Mouse (Mus musculus) myocyte (in vitro differentiated cells): ENCODE data around the gene Rpia. TPM values are rescaled to one million over a fixed set of nuclear protein-coding genes. Genes with fewer than 3 reads are reported as not detected.

Experiments
- H3K27me3 ChIP-seq: one replicate; pipeline ENCODE4 v1.6.1; 2011; ENCODE audit not compliant: control insufficient read depth, insufficient read depth, insufficient read length
- H3K36me3 ChIP-seq: one replicate; pipeline ENCODE4 v1.6.1; 2011; ENCODE audit not compliant: control insufficient read depth, insufficient read depth
- H3K4me2 ChIP-seq: one replicate; pipeline ENCODE4 v1.6.1; 2011; ENCODE audit warnings: low read depth, control low read depth
- H3K4me3 ChIP-seq: one replicate; pipeline ENCODE4 v1.5.1; 2011; ENCODE audit warnings: mild to moderate bottlenecking, control low read depth, moderate library complexity
- H3K79me2 ChIP-seq: one replicate; pipeline ENCODE4 v1.6.1; 2011; ENCODE audit not compliant: control insufficient read depth, insufficient read depth
- H3ac ChIP-seq: one replicate; pipeline ENCODE4 v1.6.1; 2011; ENCODE audit not compliant: control insufficient read depth, insufficient read length
- CEBPB ChIP-seq: IDR thresholded peaks from 2 replicates; pipeline ENCODE4 v1.6.1; 2011; ENCODE audit warnings: mild to moderate bottlenecking, moderate library complexity; ENCODE audit not compliant: poor library complexity, insufficient read depth, severe bottlenecking
- E2F4 ChIP-seq: IDR thresholded peaks from one replicate; pipeline ENCODE4 v1.6.1; 2011; ENCODE audit warnings: mild to moderate bottlenecking, control low read depth, moderate library complexity; ENCODE audit not compliant: insufficient read depth
- MAX ChIP-seq: IDR thresholded peaks from one replicate; pipeline ENCODE4 v1.6.1; 2011; ENCODE audit warnings: low read depth, mild to moderate bottlenecking, control low read depth
- MYOD1 ChIP-seq, 3 experiments: IDR thresholded peaks; one replicate each; pipeline ENCODE4 v1.6.1; 2011; ENCODE audit warnings: control low read depth in 2 of 3, low read depth in 2 of 3, mild to moderate bottlenecking in 2 of 3, moderate library complexity in 1 of 3; ENCODE audit not compliant: insufficient read length in 2 of 3, control insufficient read depth in 1 of 3
- MYOG ChIP-seq, 3 experiments: IDR thresholded peaks; one replicate each; pipeline ENCODE4 v1.6.1; 2011; ENCODE audit warnings: control low read depth in 2 of 3, low read depth in 2 of 3, mild to moderate bottlenecking in 2 of 3; ENCODE audit not compliant: insufficient read length in 2 of 3, control insufficient read depth in 1 of 3, insufficient read depth in 1 of 3
- POLR2A ChIP-seq: IDR thresholded peaks from one replicate; pipeline ENCODE4 v1.6.1; 2011; ENCODE audit warnings: low read depth, mild to moderate bottlenecking, control low read depth, moderate library complexity; ENCODE audit not compliant: insufficient read length
- POLR2AphosphoS2 ChIP-seq: IDR thresholded peaks from one replicate; pipeline ENCODE4 v1.6.1; 2011; ENCODE audit warnings: low read depth, control low read depth; ENCODE audit not compliant: insufficient read length
- REST ChIP-seq: IDR thresholded peaks from one replicate; pipeline ENCODE4 v1.6.1; 2011; ENCODE audit warnings: mild to moderate bottlenecking, control low read depth, moderate library complexity; ENCODE audit not compliant: insufficient read depth, insufficient read length
- SRF ChIP-seq: IDR thresholded peaks from one replicate; pipeline ENCODE4 v1.6.1; 2011; ENCODE audit warnings: low read depth; ENCODE audit not compliant: control insufficient read depth, insufficient read length
- TCF12 ChIP-seq: IDR thresholded peaks from one replicate; pipeline ENCODE4 v1.6.1; 2011; ENCODE audit warnings: mild to moderate bottlenecking, control low read depth; ENCODE audit not compliant: poor library complexity, insufficient read depth, severe bottlenecking
- TCF3 ChIP-seq: IDR thresholded peaks from one replicate; pipeline ENCODE4 v1.6.1; 2011; ENCODE audit warnings: low read depth, control low read depth; ENCODE audit not compliant: insufficient read length
- USF1 ChIP-seq: IDR thresholded peaks from one replicate; pipeline ENCODE4 v1.6.1; 2011; ENCODE audit warnings: low read depth, mild to moderate bottlenecking, control low read depth, moderate library complexity
- polyA plus RNA-seq: library from polyadenylated mRNA; unstranded; fragments of >200 nt; fragmentation: generic; extraction: Trizol; gene quantifications from one replicate; pipeline ENCODE4 v1.2.1, GENCODE M21; 2012; ENCODE audit warnings: missing spikeins

Gene Rpia
- polyA plus RNA-seq, 1 experiment, result 11.6 TPM

DNA sequence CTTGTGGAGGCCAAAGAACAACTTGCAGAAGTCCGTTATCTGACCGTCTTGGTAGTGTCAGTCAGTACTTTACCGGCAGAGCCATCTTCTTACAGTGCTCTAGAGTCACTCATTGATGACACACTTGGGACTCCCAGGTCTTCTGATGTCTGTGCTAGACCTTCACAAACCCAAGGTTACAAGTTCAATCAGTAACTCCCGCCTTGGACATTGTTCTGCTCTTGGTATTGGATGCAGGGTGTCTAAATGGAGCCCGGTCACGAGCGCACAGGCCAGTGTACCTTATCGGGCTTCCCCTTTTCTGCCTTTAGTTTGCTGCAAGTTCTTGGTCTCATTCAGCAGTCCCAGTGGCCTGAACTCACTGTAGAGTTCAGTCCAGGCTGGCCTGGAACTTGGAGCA lies 612 bp upstream of the Rpia start:
- H3K27me3 ChIP-seq, result no peaks in the 10 kb centered on the region
- H3K36me3 ChIP-seq, result no peaks in the 10 kb centered on the region
- H3K4me2 ChIP-seq, result peak overlapping the region; percentile 88
- no peak for TF ChIP-seq TCF3
- no peak for TF ChIP-seq TCF12
- H3ac ChIP-seq, result no peak overlapping the region
- peak overlapping the region; percentile 52 for H3K4me3 ChIP-seq
- peaks cover 13% of the 10 kb centered on the region for H3K79me2 ChIP-seq

DNA sequence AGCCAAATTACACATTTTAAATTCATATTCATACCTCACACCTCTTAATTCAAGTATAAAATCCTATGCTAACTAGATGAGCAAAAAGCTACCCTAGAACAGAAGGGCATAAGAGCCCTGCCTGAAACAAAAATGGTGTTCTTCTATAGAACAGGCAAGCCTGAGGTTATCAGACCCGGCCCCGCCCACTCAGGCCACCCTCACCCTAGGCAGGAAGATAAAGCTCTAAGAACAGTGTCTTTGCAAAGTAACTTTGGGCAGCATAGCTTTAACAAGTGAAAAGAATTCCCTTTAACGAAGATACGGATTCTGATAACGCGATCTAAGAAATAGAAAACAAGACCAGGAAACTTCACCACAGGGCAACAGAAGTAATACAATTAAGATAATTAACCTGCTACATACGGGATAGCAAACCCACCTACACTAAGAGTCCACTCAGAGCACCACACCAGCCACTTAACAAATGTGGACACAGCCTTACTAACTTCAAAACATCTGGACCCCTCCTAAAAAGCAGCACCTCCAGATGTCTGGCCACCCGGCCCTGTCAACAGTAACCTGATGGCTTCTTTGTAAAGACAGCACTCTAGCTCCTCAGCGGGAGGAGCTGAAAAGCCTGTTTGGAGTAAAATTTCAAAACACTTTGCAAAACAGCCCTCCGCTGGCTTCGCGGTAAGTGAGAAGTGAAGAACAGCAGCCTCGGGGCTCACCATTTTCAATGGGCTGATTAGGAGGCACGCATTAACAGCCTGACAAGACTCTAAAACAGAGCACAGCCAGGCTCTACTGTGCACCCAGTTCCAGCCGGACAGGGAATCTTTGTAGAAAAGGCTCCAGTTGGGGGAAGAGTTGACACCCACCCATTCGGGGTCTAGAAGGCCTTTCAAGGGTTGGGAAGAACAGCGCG lies 925 bp downstream of the Rpia start:
- peak overlapping the region; percentile 52 for H3K4me3 ChIP-seq
- TF ChIP-seq POLR2A (no peak), TCF12 (no peak), POLR2AphosphoS2 (no peak), MAX (no peak), MYOG (IDR thresholded peaks at IDR 0.05; ENCODE audit: control insufficient read depth in 1 of 3, insufficient read depth in 1 of 3, insufficient read length in 2 of 3, low read depth in 2 of 3) (no peak), TCF3 (no peak), MYOD1 (IDR thresholded peaks at IDR 0.05; ENCODE audit: control insufficient read depth in 1 of 3, insufficient read length in 2 of 3, low read depth in 2 of 3) (no peak), E2F4 (no peak), CEBPB (no peak), USF1 (no peak), REST (no peak), SRF (no peak)

DNA sequence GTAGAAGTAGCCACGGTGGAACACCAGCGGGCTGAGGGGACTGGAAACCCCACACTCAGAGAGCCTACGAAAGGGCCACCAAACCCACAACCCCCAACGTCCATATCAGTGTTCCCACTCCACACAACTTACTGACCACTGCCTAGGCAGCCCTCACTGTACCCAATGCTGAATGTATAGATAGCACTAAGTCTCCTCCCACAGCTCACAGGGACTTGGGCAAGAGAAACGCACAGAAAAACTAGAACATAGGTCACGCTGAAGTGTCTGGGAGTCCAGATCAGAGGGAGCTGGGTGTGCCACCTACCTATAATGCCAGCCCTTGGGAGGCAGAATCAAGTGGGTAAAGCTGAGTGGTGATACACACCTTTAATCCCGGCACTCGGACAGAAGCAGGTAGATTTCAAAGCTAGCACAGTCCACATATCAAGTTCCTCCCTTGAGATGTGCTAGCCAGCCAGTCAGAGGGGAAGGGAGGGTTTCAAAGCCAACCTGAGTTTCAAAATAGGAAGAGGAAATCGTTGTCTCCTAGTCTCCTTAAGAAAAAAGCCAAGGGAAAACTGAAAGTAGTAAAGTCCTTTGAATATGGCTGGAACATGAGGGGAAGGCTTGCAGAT lies 1.9 kb downstream of the Rpia start:
- H3ac ChIP-seq, result no peak overlapping the region
- H3K4me3 ChIP-seq, result peak overlapping the region; percentile 52
- H3K4me2 ChIP-seq, result peak overlapping the region; percentile 83
- H3K36me3 ChIP-seq, result no peaks in the 10 kb centered on the region
- H3K79me2 ChIP-seq, result peaks cover 27% of the 10 kb centered on the region
- H3K27me3 ChIP-seq, result no peaks in the 10 kb centered on the region
- no peak for TF ChIP-seq USF1
- TF ChIP-seq MAX, result no peak
- no peak for TF ChIP-seq E2F4

More for the DNA sequence above, 925 bp downstream of the Rpia start:
- no peaks in the 10 kb centered on the region for H3K27me3 ChIP-seq
- H3ac ChIP-seq, result peak overlapping the region; percentile 13
- no peaks in the 10 kb centered on the region for H3K36me3 ChIP-seq
- peaks cover 25% of the 10 kb centered on the region for H3K79me2 ChIP-seq
- peak overlapping the region; percentile 83 for H3K4me2 ChIP-seq

DNA sequence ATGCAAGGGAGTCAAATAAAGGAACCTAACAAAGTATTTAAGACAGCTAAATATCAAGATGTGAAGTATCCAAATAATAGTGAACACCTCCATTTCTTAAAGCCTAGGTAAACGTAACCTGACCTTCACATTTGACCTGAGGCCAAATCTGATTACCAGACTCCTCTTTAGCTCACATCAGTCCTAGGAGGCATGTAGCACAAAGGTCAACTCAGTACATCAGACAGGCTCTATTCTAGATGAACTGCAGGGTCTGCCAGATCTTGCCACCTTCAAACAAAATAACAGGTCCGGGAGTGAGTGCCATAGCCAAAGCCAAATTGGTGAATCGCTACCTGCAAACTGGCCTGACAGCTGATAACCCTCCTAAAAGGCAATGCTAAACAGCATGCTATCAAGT lies 2.9 kb downstream of the Rpia start:
- no peak overlapping the region for H3K4me2 ChIP-seq
- H3K27me3 ChIP-seq, result no peaks in the 10 kb centered on the region
- TF ChIP-seq TCF3, result no peak
- TF ChIP-seq TCF12, result no peak
- TF ChIP-seq SRF, result no peak
- no peak for TF ChIP-seq MYOG (IDR thresholded peaks at IDR 0.05; ENCODE audit: control insufficient read depth in 1 of 3, insufficient read depth in 1 of 3, insufficient read length in 2 of 3, low read depth in 2 of 3)
- no peak for TF ChIP-seq USF1
- TF ChIP-seq POLR2AphosphoS2, result no peak
- TF ChIP-seq POLR2A, result no peak
- TF ChIP-seq CEBPB, result no peak
- no peak for TF ChIP-seq REST
- TF ChIP-seq MYOD1 (IDR thresholded peaks at IDR 0.05; ENCODE audit: control insufficient read depth in 1 of 3, insufficient read length in 2 of 3, low read depth in 2 of 3), result no peak
- TF ChIP-seq E2F4, result no peak
- TF ChIP-seq MAX, result no peak
- no peak overlapping the region for H3K4me3 ChIP-seq
- H3K36me3 ChIP-seq, result no peaks in the 10 kb centered on the region
- peaks cover 27% of the 10 kb centered on the region for H3K79me2 ChIP-seq
- H3ac ChIP-seq, result no peak overlapping the region

DNA sequence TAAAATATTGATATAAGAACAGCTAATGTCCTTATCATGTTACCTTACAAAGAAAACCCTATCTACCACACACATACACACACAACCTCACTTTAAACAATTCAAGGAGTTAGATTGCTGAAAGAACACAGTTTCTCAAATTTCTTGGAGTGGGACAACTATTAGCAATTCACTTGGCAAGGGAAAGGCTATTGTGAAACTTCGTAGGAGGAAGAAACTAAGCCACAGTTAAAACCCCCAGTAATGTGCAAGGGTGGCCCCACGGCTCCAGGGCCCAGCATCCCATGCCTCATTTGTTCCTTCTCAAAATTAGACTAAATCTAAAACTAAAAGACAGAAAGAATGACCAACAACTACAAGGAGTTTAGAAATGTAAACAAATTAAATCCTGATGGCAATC lies 4.5 kb downstream of the Rpia start:
- Histone ChIP-seq H3K4me3 (no peak overlapping the region), H3ac (no peak overlapping the region), H3K4me2 (no peak overlapping the region), H3K36me3 (no peaks in the 10 kb centered on the region), H3K27me3 (no peaks in the 10 kb centered on the region), H3K79me2 (peaks cover 27% of the 10 kb centered on the region)
- TF ChIP-seq POLR2AphosphoS2 (no peak), POLR2A (no peak), E2F4 (no peak), TCF12 (no peak), USF1 (no peak), MYOD1 (IDR thresholded peaks at IDR 0.05; ENCODE audit: control insufficient read depth in 1 of 3, insufficient read length in 2 of 3, low read depth in 2 of 3) (no peak), REST (no peak), SRF (no peak), CEBPB (no peak), MAX (no peak), MYOG (IDR thresholded peaks at IDR 0.05; ENCODE audit: control insufficient read depth in 1 of 3, insufficient read depth in 1 of 3, insufficient read length in 2 of 3, low read depth in 2 of 3) (no peak), TCF3 (no peak)
